ENCODE assay signal across 36 mouse cellular contexts in the genomic region with DNA sequence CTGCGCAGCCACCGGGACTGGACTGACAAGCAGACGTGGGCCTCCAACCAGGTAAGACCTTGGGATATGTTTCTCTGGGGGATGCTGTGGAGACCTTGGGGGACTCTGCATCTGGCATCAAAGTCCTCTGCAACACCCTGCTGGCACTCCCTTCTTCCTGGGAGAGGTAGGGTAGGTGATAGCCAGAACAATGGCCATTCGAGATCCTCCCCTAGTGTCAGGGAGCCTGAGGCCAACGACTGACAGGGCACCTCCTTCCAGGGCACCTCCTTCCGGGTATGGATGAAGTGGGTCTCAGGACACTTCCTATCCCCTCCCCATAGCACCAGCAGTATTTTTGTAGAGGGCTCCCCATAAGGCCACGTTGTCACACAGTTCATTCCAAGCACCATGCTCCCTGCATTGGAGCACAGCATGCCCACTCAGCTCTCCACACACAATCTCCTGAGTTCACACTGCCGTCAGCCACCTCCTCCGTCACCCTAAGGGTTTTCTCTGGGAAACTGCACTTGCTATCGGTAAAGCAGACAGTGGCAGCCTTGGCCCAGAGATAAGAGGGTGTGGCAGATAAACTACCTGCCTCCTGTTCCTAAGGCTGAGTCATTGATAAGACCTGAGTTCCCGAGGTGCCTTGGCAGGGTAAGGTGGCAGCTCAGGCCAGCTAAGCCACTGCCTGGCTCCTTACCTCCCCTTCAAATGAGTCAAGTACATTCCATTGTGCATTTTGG. TPM values are rescaled to one million over a fixed set of nuclear protein-coding genes. Genes with fewer than 3 reads are reported as not detected.
DNase-seq lines count a peak whose midpoint lies in the region; ATAC-seq and TF ChIP-seq lines count a peak whose summit lies in the region.
"Had no signal": no experiment of that assay in that cellular context is flagged by ENCODE, and none has a peak within 500 bp of the region (broad histone marks: within the 10 kb centered on the region; RNA-seq: fewer than 3 reads in every experiment).

No protein-coding gene starts in this region.

- no peak for ATAC-seq in liver, postnatal 0 days
- peak; percentile 63 for ATAC-seq in liver, embryonic 13.5 days (ENCODE audit: low read depth)
- ATAC-seq: forebrain, postnatal 0 days had no signal

- WGBS in liver, postnatal 0 days (ENCODE audit: insufficient replicate concordance), result 48% methylated on average over 10 of the region's 11 CpGs
- 33% methylated on average over 11 of the region's 11 CpGs for WGBS in liver, embryonic 13.5 days (ENCODE audit: insufficient replicate concordance)
- WGBS in small intestine, adult 2 months, result 29% methylated on average over 11 of the region's 11 CpGs

- H3K27ac ChIP-seq in liver, postnatal 0 days (ENCODE audit: low read depth), result no peak overlapping the region
- H3K27ac ChIP-seq in liver, embryonic 13.5 days, result no peak overlapping the region
- peak overlapping the region; percentile 91 for H3K27ac ChIP-seq in small intestine, adult 2 months (ENCODE audit: insufficient read depth, low read depth, low read length)
- H3K27ac ChIP-seq: embryonic facial prominence, embryonic 15.5 days; forebrain, embryonic 12.5 days; hindbrain, embryonic 13.5 days; limb, embryonic 10.5 days; limb, embryonic 15.5 days; neural tube, embryonic 12.5 days had no signal

- TF ChIP-seq EP300 in liver, postnatal 0 days (IDR thresholded peaks at IDR 0.05; ENCODE audit: low read depth), result no peak

- no peak overlapping the region for H3K4me3 ChIP-seq in liver, postnatal 0 days (ENCODE audit: low read depth, low read length)
- no peak overlapping the region for H3K4me3 ChIP-seq in liver, embryonic 13.5 days (replicated peaks)
- peak overlapping the region; percentile 30 for H3K4me3 ChIP-seq in small intestine, adult 2 months (ENCODE audit: low read depth, low read length)
- H3K4me3 ChIP-seq: embryonic facial prominence, embryonic 15.5 days; forebrain, embryonic 12.5 days; hindbrain, embryonic 13.5 days; limb, embryonic 10.5 days; limb, embryonic 15.5 days; myocyte; neural tube, embryonic 12.5 days had no signal

- peak; percentile 8 for DNase-seq in liver
- DNase-seq in liver, postnatal 0 days, result no peak
- DNase-seq in liver, embryonic 13.5 days, result no peak
- no peak for DNase-seq in kidney, adult 8-10 months
- no peak for DNase-seq in gastrocnemius, adult 18-20 months (ENCODE audit: low spot score)
- DNase-seq in heart, adult 18-20 months, result no peak
- DNase-seq in thymus, adult 18-20 months, result no peak
- DNase-seq: adrenal gland, postnatal 10 days; cerebellum, adult 11-12 months; cerebellum, postnatal 10 days; forebrain, postnatal 0 days; gastrocnemius, postnatal 10 days; heart, postnatal 4 days; kidney, adult 18-20 months; kidney, postnatal 36 days; layer of hippocampus, postnatal 36 days; lung, embryonic 14.5 days; lung, postnatal 14 days; right cerebral cortex, adult 18-20 months; thymus, postnatal 36 days had no signal

- no peak for TF ChIP-seq POLR2A in small intestine, adult 2 months (IDR thresholded peaks at IDR 0.05; ENCODE audit: low read depth, low read length)

- no peaks in the 10 kb centered on the region for H3K9me3 ChIP-seq in liver, postnatal 0 days (ENCODE audit: low read length)
- no peaks in the 10 kb centered on the region for H3K9me3 ChIP-seq in liver, embryonic 13.5 days (replicated peaks)
- H3K9me3 ChIP-seq: embryonic facial prominence, embryonic 15.5 days; forebrain, embryonic 12.5 days; hindbrain, embryonic 13.5 days; limb, embryonic 10.5 days; limb, embryonic 15.5 days; neural tube, embryonic 12.5 days had no signal

- H3K9ac ChIP-seq in liver, postnatal 0 days (replicated peaks), result no peak overlapping the region
- no peak overlapping the region for H3K9ac ChIP-seq in liver, embryonic 13.5 days
- H3K9ac ChIP-seq: embryonic facial prominence, embryonic 15.5 days; forebrain, embryonic 12.5 days; forebrain, postnatal 0 days; hindbrain, embryonic 13.5 days; limb, embryonic 15.5 days; lung, embryonic 14.5 days; neural tube, embryonic 12.5 days had no signal

- H3K27me3 ChIP-seq in liver, postnatal 0 days (ENCODE audit: insufficient read depth, low read length), result peaks cover 7% of the 10 kb centered on the region; the same call in 1 of the 2 replicates
- peaks cover 30% of the 10 kb centered on the region for H3K27me3 ChIP-seq in liver, embryonic 13.5 days
- peaks cover 4% of the 10 kb centered on the region; the same call in 1 of the 2 replicates for H3K27me3 ChIP-seq in small intestine, adult 2 months (ENCODE audit: control insufficient read depth, insufficient read depth, low read length)

- TF ChIP-seq CTCF in liver, postnatal 0 days (IDR thresholded peaks at IDR 0.05; ENCODE audit: low read depth), result no peak
- TF ChIP-seq CTCF in small intestine, adult 2 months (IDR thresholded peaks at IDR 0.05; ENCODE audit: extremely low read depth, insufficient read length, insufficient replicate concordance, low read depth, low read length), result no peak

- no peaks in the 10 kb centered on the region for H3K4me1 ChIP-seq in liver, postnatal 0 days (ENCODE audit: insufficient read depth)
- H3K4me1 ChIP-seq in liver, embryonic 13.5 days (replicated peaks), result peaks cover 9% of the 10 kb centered on the region
- H3K4me1 ChIP-seq in small intestine, adult 2 months (ENCODE audit: control insufficient read depth, insufficient read depth, insufficient read length, low read length), result peaks cover 35% of the 10 kb centered on the region

- no peaks in the 10 kb centered on the region for H3K36me3 ChIP-seq in liver, postnatal 0 days (replicated peaks; ENCODE audit: insufficient read depth, low read length)
- H3K36me3 ChIP-seq in liver, embryonic 13.5 days, result no peaks in the 10 kb centered on the region
- H3K36me3 ChIP-seq in small intestine, adult 2 months (ENCODE audit: control insufficient read depth, insufficient read depth, low read length), result no peaks in the 10 kb centered on the region
- H3K36me3 ChIP-seq: embryonic facial prominence, embryonic 15.5 days; forebrain, embryonic 12.5 days; limb, embryonic 10.5 days; limb, embryonic 15.5 days had no signal

- H3K4me2 ChIP-seq in liver, postnatal 0 days (ENCODE audit: low read depth, low read length), result no peak overlapping the region
- no peak overlapping the region for H3K4me2 ChIP-seq in liver, embryonic 13.5 days
- H3K4me2 ChIP-seq: embryonic facial prominence, embryonic 15.5 days; forebrain, embryonic 12.5 days; heart, embryonic 11.5 days; hindbrain, embryonic 13.5 days; limb, embryonic 15.5 days; lung, embryonic 14.5 days; midbrain, embryonic 11.5 days; neural tube, embryonic 12.5 days had no signal

RNA-seq across cellular contexts. Expression of gene Vstm2l, which starts 21.2 kb away (rescaled TPM):
- not detected in 2 replicates for polyA plus RNA-seq in liver, postnatal 0 days (2015; fragmentation: Nextera tagmentation; extraction: Ambion mirVana)
- polyA plus RNA-seq in liver, embryonic 13.5 days (2015; fragmentation: Nextera tagmentation; extraction: Ambion mirVana), result not detected in 2 replicates
- polyA plus RNA-seq in small intestine, adult 2 months (2012; rRNA removed), result 2.7 and 4.6 TPM in 2 replicates
- total RNA-seq in gastrocnemius, adult 18-20 months (2021), result not detected
- total RNA-seq in heart, adult 18-20 months (2021), result under 1 TPM; 0.33 to 0.52 TPM
- total RNA-seq: CH12.LX; common myeloid progenitor, adult 5-6 weeks; granulocyte monocyte progenitor cell, adult 5-6 weeks had no signal
- polyA plus RNA-seq: C2C12; heart, embryonic 16.5 days; limb, embryonic 10.5 days; lung, embryonic 14.5 days; myocyte; spleen, adult 2 months had no signal
